Mouse (Mus musculus) megakaryocyte, adult 5-6 weeks (primary cell): ENCODE results near the gene Rhox2a. TPM values are rescaled to one million over a fixed set of nuclear protein-coding genes. Genes with fewer than 3 reads are reported as not detected.
"Not testable (repeated sequence)": the region's sequence is repeated elsewhere in the genome, so short reads cannot be mapped to it uniquely, and the experiment has no call there.

Experiments
- ATAC-seq: 2 replicates; pipeline ENCODE4 v1.8.0; 2016; ENCODE audit warnings: mild to moderate bottlenecking, inconsistent platforms; ENCODE audit not compliant: poor library complexity, severe bottlenecking
- total RNA-seq, 2 experiments: library from RNA; stranded (forward) in 1 of 2; stranded (reverse) in 1 of 2; fragments of 153-499, 151-499 nt in 1 of 2; fragments of 221-1000, 200-1000 nt in 1 of 2; gene quantifications; 2 replicates each; pipeline versions ENCODE4 v1.2.3 to v1.2.4; 2015 to 2017

The Rhox2a gene
- total RNA-seq (2015) (not detected in 2 replicates), total RNA-seq (2017) (not detected in 2 replicates)

- ATAC-seq, result not testable (repeated sequence)
Observed at GRCm38 (mm10) chrX:37244676-37245075, at the start of gene Rhox2a. Gene Rhox2a (plus strand): TSS chrX:37244976.

- ATAC-seq, result no peak
Observed at GRCm38 (mm10) chrX:37198676-37199075, 46.1 kb upstream of the Rhox2a start.

- ATAC-seq, result no peak
Observed at GRCm38 (mm10) chrX:37210941-37211340, 33.8 kb upstream of the Rhox2a start, which contains the start of gene Gm9. Gene Gm9 (minus strand): TSS chrX:37211041.

- not testable (repeated sequence) for ATAC-seq
Observed at GRCm38 (mm10) chrX:37222158-37222557, 22.6 kb upstream of the Rhox2a start, which contains the start of gene Rhox1. Gene Rhox1 (minus strand): TSS chrX:37222258.

- ATAC-seq, result not testable (repeated sequence)
Observed at GRCm38 (mm10) chrX:37249619-37250018, 4.8 kb downstream of the Rhox2a start, which contains the start of gene Rhox3a. Gene Rhox3a (plus strand): TSS chrX:37249919.

- ATAC-seq, result not testable (repeated sequence)
Observed at GRCm38 (mm10) chrX:37265038-37265437, 20.3 kb downstream of the Rhox2a start, which contains the start of gene Rhox4a. Gene Rhox4a (plus strand): TSS chrX:37265338.

Other genes starting within 250 kb of the Rhox2a start
- gene Sowahd, start 196.1 kb upstream of the Rhox2a start, total RNA-seq (2015), result not detected in 2 replicates
- gene Sowahd, start 196.1 kb upstream of the Rhox2a start, total RNA-seq (2017), result not detected in 2 replicates
- gene Rpl39, start 159.6 kb upstream of the Rhox2a start, total RNA-seq (2015), result 1,116 and 1,186 TPM in 2 replicates
- 3,519 and 4,154 TPM in 2 replicates for gene Rpl39, start 159.6 kb upstream of the Rhox2a start, total RNA-seq (2017)
- gene Upf3b, start 134.7 kb upstream of the Rhox2a start, total RNA-seq (2015), result 18.2 and 24.7 TPM in 2 replicates
- 25.6 and 26.2 TPM in 2 replicates for gene Upf3b, start 134.7 kb upstream of the Rhox2a start, total RNA-seq (2017)
- gene Nkap, start 118.2 kb upstream of the Rhox2a start, total RNA-seq (2015), result 16.9 and 18.5 TPM in 2 replicates
- gene Nkap, start 118.2 kb upstream of the Rhox2a start, total RNA-seq (2017), result 30.5 and 37.4 TPM in 2 replicates
- gene Akap14, start 76.1 kb upstream of the Rhox2a start, total RNA-seq (2015), result not detected in 2 replicates
- not detected in 2 replicates for gene Akap14, start 76.1 kb upstream of the Rhox2a start, total RNA-seq (2017)
- 203 and 221 TPM in 2 replicates for gene Ndufa1, start 53.8 kb upstream of the Rhox2a start, total RNA-seq (2015)
- gene Ndufa1, start 53.8 kb upstream of the Rhox2a start, total RNA-seq (2017), result 123 and 131 TPM in 2 replicates
- 6.4 and 6.5 TPM in 2 replicates for gene Rnf113a1, start 53.7 kb upstream of the Rhox2a start, total RNA-seq (2015)
- 2.8 and 4.5 TPM in 2 replicates for gene Rnf113a1, start 53.7 kb upstream of the Rhox2a start, total RNA-seq (2017)
- not detected in 2 replicates for gene Gm9, start 33.9 kb upstream of the Rhox2a start, total RNA-seq (2015)
- not detected in 2 replicates for gene Gm9, start 33.9 kb upstream of the Rhox2a start, total RNA-seq (2017)
- gene Rhox1, start 22.7 kb upstream of the Rhox2a start, total RNA-seq (2015), result not detected in 2 replicates
- not detected in 2 replicates for gene Rhox1, start 22.7 kb upstream of the Rhox2a start, total RNA-seq (2017)
- gene Rhox3a, start 4.9 kb downstream of the Rhox2a start, total RNA-seq (2015), result not detected in 2 replicates
- not detected in 2 replicates for gene Rhox3a, start 4.9 kb downstream of the Rhox2a start, total RNA-seq (2017)
- gene Rhox4a, start 20.4 kb downstream of the Rhox2a start, total RNA-seq (2015), result not detected in 2 replicates
- not detected in 2 replicates for gene Rhox4a, start 20.4 kb downstream of the Rhox2a start, total RNA-seq (2017)
- not detected in 2 replicates for gene Rhox3a2, start 135.1 kb downstream of the Rhox2a start, total RNA-seq (2015)
- not detected in 2 replicates for gene Rhox3a2, start 135.1 kb downstream of the Rhox2a start, total RNA-seq (2017)
- not detected in 2 replicates for gene Rhox4a2, start 145.9 kb downstream of the Rhox2a start, total RNA-seq (2015)
- gene Rhox4a2, start 145.9 kb downstream of the Rhox2a start, total RNA-seq (2017), result not detected in 2 replicates
- gene Rhox2b, start 167.1 kb downstream of the Rhox2a start, total RNA-seq (2015), result not detected in 2 replicates
- gene Rhox2b, start 167.1 kb downstream of the Rhox2a start, total RNA-seq (2017), result not detected in 2 replicates
- gene Rhox4b, start 187.5 kb downstream of the Rhox2a start, total RNA-seq (2015), result not detected in 2 replicates
- gene Rhox4b, start 187.5 kb downstream of the Rhox2a start, total RNA-seq (2017), result not detected in 2 replicates
- gene Rhox2c, start 208.7 kb downstream of the Rhox2a start, total RNA-seq (2015), result not detected in 2 replicates
- gene Rhox2c, start 208.7 kb downstream of the Rhox2a start, total RNA-seq (2017), result not detected in 2 replicates
- gene Rhox3c, start 213.6 kb downstream of the Rhox2a start, total RNA-seq (2015), result not detected in 2 replicates
- not detected in 2 replicates for gene Rhox3c, start 213.6 kb downstream of the Rhox2a start, total RNA-seq (2017)
- gene Rhox4c, start 235.4 kb downstream of the Rhox2a start, total RNA-seq (2015), result not detected in 2 replicates
- not detected in 2 replicates for gene Rhox4c, start 235.4 kb downstream of the Rhox2a start, total RNA-seq (2017)
- not detected in 2 replicates for gene Rhox2d, start 248.5 kb downstream of the Rhox2a start, total RNA-seq (2015)
- gene Rhox2d, start 248.5 kb downstream of the Rhox2a start, total RNA-seq (2017), result not detected in 2 replicates